Mouse (Mus musculus) thymus, postnatal 25 days (tissue): ENCODE measurements around the gene Siae.
A peak's percentile ranks its signal among the peaks of the same experiment; 100 is the strongest.

Source experiments
- DNase-seq: peaks from one replicate; pipeline ENCODE4 v3.0.0; 2022

Gene Siae

GRCm38 (mm10) chr9:37540701-37541575 is 14.6 kb upstream of the Siae start:
- no peak for DNase-seq

DNA sequence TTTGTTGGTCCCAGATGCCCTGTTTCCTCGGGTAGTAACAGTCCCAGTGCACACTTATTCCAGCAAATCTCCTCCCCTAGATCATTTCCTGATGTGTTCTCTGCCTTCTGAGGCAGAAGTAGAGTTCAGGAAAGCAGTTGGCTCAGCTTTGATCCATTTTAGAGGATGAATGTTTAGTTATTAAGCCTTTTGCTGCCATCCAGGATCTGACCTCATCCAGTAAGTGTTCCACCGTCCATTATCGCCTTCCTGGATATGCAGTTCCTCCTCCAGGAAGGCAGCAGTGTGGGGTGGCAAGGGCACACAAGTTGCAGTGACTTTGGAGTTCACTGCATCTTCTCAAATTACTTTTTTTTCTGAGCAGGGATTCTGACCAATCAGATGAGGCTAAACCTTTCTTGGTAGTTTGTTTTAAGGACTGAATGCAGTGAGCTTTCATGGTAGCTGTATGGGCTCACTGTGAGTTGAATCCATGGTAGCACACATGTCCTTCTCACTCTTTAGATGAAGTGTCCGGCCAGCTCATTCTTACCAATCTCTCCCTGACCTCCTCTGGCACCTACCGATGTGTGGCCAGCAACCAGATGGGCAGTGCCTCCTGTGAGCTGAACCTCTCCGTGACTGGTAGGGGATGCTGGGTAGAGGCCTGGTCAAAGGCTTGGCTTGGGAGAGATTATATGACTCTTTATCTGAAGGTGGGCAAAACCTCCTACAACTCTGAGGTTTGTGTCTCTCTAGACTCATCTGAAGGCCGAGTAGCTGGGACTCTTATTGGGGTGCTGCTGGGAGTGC is 13.5 kb upstream of the Siae start:
- DNase-seq, result no peak

- DNase-seq, result no peak
Measured at GRCm38 (mm10) chr9:37543869-37544440, 11.5 kb upstream of the Siae start.

DNA sequence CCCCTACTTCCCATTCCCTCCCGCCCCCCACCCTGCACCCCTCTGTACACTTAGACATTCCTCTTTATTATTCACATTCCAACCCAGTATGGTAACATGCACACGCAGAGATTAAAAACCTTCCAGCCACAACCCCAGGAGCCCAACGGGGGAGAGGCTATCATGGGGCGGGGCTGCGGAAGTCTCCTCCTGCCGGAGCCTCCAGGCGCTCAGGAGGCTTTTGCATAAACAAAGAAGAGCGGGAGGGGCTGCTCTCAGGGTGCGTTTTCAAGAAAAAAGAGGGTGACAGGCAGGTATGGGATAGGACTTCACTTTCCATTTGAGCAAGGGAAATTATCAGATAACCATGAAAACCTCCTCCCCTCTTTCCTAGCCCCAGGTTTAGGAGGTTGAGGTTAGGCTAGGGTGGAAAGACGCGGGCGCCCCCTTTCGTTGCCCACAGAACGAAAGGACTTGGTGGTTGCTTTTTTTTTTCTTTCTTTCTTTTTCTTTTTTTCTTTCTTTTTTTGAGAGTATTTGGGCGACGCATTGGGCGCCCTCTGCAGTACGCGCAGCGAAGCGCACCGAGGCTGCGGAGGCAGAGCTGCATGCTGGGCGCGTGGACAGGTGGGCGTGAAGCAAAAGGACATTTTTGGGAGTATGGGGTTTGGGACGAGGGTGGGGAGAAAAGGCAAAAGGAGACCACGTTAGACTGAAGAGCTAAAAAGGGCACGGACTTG is 10.9 kb upstream of the Siae start:
- peak; percentile 67 for DNase-seq

DNA sequence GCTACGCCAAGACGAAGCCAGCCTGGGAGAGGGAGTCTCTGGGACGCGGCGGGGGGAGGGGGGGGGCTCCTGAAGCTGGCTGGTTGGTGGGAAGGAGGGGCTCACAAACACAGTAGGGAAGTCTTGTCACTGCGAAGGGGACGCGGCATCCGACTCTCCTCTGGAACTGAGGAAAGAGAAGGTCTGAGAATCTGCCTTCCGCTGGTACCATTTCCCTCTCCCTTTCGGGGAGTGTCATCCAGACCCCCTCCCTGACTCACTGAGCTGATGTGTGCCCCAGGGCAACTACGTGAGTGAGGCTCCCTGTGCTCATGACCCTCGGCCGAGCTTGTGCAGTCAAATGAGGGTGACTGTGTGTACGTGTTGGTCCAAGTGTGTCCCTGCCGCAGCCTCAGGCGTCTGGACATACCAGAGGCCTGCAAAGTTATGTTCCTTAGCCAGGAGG is 10.3 kb upstream of the Siae start:
- no peak for DNase-seq

GRCm38 (mm10) chr9:37545847-37546452 is 9.5 kb upstream of the Siae start:
- no peak for DNase-seq

GRCm38 (mm10) chr9:37546889-37547288 is 8.6 kb upstream of the Siae start:
- no peak for DNase-seq

- no peak for DNase-seq
Measured at GRCm38 (mm10) chr9:37550435-37550834, 5.1 kb upstream of the Siae start.

- DNase-seq, result no peak
Measured at GRCm38 (mm10) chr9:37551751-37552531, 3.6 kb upstream of the Siae start.

DNA sequence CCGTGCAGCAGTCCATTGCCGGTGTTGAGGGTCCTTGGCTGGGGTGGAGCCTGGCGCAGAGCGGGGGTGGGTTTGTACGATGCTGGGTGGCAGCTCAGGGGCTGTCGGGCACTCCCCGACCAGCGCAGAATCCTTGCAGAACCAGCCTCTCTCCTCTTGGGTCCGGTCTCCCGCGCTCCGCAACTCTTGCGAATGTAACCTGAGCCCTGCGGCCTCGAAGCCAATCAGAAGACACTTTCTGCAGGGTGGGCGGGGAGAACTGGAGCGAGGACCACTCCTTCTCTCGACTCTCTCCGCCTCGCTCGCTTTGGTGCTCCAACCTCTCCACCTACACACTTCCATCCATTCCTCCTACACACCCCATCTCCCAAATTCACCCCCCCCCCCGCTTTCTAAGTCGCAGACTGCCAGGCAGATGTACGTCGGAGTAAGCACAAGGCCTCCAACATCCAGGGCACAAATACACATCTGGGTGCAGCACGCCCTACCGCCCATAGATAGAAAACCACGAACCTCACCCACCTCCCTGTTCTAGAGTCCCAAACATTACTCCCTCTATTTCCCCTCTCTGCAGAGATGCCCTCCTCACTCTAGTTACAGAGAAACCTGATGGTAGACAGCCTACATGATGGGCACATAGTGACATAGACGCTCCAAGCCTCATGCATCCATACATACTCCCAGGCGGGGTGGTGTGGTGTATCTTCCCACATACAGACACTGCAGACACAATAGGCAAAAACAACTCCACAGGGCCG is 2.8 kb upstream of the Siae start, which contains the start of gene Nrgn:
Nrgn (minus strand) TSS at position 369 of the 758 bp plus-strand sequence.
- peak; percentile 70 for DNase-seq

GRCm38 (mm10) chr9:37554279-37554678 is 1.2 kb upstream of the Siae start:
- no peak for DNase-seq

GRCm38 (mm10) chr9:37556366-37556765 is 868 bp downstream of the Siae start:
- DNase-seq, result no peak

GRCm38 (mm10) chr9:37560617-37561016 is 5.1 kb downstream of the Siae start:
- no peak for DNase-seq

DNA sequence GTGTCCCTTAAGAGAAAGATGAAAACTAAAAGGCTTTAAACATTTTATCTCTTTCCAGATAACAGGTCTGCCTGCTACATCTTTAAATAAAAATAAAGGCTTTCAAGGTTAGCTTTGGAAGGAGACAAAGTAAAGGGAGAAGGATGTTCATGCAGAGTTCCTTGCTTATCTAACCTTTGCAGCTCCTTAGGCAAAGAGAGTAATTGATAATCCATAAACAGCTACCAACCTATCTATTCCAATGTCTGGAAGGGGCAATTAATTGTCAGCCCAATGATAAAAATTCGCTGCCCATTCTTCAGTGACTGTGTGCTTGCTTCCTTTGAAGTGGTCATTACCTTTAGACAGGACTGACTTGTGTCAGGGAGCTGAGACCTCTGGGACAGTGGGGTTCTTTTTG is 8.3 kb downstream of the Siae start:
- no peak for DNase-seq

GRCm38 (mm10) chr9:37567019-37567418 is 11.5 kb downstream of the Siae start:
- DNase-seq, result no peak

DNA sequence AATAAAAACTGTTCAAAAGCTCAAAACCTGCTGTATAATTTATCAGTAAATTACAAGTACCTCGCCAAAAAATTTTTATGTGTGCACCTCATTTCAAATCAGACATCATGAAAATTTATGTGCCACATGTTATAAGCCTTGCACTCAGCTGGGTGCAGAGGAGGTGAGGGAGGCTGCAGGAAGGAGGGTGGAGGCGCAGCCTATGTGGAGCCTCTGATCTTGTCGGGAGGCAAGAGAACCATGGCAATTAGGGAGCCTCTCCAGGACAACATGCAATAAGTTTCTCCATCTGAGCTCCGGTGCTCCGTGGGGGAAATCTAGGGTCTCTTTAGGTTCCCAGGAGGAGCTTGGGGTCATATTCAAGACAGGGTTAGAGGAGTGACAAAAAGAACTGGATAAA is 12.0 kb downstream of the Siae start:
- no peak for DNase-seq

DNA sequence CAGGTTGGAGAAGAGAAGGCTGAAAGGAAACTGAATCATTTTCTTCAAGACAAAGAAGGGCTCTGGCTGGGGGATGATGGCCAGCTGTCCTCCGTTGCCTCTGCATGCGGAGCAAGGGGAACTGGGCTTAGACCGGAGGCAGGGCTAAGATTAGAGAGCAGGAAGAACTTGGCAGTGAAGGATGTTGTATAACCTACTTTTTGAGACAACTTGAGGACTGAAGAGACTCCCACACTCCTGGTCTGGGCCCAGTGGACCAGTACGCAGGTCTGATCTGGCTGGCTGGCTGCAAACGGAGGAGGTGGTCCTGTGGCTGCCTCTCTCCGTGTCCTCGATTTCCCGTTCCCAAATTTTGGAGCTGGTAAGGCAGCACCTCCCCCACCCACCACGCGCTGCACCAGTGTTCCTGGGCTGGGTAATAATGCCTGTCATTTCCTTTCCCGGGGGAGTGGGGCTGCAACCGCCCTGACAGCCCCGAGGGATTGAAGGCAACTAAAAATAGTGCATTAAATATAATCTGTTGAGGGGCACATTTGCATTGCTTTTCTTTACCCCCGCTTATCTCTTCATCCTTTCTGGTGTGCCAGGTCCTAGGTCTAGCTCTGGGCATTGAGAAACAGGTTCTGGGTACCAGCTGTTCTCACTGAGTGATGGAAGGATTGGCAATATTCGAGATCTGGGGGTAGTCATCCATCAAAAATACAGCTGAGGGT is 12.6 kb downstream of the Siae start:
- DNase-seq, result no peak

- DNase-seq, result no peak
Measured at GRCm38 (mm10) chr9:37568605-37569214, 13.2 kb downstream of the Siae start.

GRCm38 (mm10) chr9:37569231-37569835 is 13.8 kb downstream of the Siae start:
- no peak for DNase-seq
